Mouse (Mus musculus) small intestine, adult 2 months (tissue): ENCODE measurements at regions not wholly inside any gene's neighbourhood (a gene's known extent, or its start where the extent isn't known, plus 50 kb on each side); places are given as distances from the start of the nearest gene placed in this dataset.

Experiments
- H3K27ac ChIP-seq: fragments of 200-500 bp; 2 replicates; pipeline ENCODE4 v1.5.1; 2012; ENCODE audit warnings: low read depth, low read length, control low read depth, inconsistent platforms; ENCODE audit not compliant: insufficient read depth
- H3K27me3 ChIP-seq: fragments of 200-500 bp; 2 replicates; pipeline ENCODE4 v1.6.1; 2012; ENCODE audit warnings: mild to moderate bottlenecking, moderate library complexity, low read length, inconsistent platforms; ENCODE audit not compliant: control insufficient read depth, insufficient read depth
- H3K36me3 ChIP-seq: fragments of 200-500 bp; 2 replicates; pipeline ENCODE4 v1.6.1; 2012; ENCODE audit warnings: mild to moderate bottlenecking, low read length, control low read depth, inconsistent platforms; ENCODE audit not compliant: control insufficient read depth, insufficient read depth
- H3K4me1 ChIP-seq: fragments of 200-500 bp; 2 replicates; pipeline ENCODE4 v1.6.1; 2012; ENCODE audit warnings: low read length, inconsistent platforms, mixed read lengths; ENCODE audit not compliant: control insufficient read depth, insufficient read depth, insufficient read length
- H3K4me3 ChIP-seq: fragments of 200-500 bp; 2 replicates; pipeline ENCODE4 v1.5.1; 2012; ENCODE audit warnings: low read depth, mild to moderate bottlenecking, control low read depth, inconsistent platforms, low read length, moderate library complexity
- CTCF ChIP-seq: fragments of 200-500 bp; IDR thresholded peaks from 2 replicates; pipeline ENCODE4 v1.5.1; 2012; ENCODE audit warnings: low read depth, mild to moderate bottlenecking, control low read depth, inconsistent platforms, low read length, moderate library complexity, mixed read lengths; ENCODE audit not compliant: insufficient replicate concordance, insufficient read length; ENCODE audit errors: extremely low read depth
- POLR2A ChIP-seq: fragments of 200-500 bp; IDR thresholded peaks from 2 replicates; pipeline ENCODE4 v1.6.1; 2012; ENCODE audit warnings: low read depth, mild to moderate bottlenecking, control low read depth, inconsistent platforms, low read length, moderate library complexity
- WGBS: fragments of 180-500 bp; shearing (Covaris S2); methylation state at CpG from one replicate; pipeline ENCODE4 v1.1.7; 2018; 5-methylcytosine and 5-hydroxymethylcytosine counted together

GRCm38 (mm10) chr8:107865744-107866143, 76.7 kb upstream of the Zfhx3 start:
- H3K27ac ChIP-seq: no peak overlapping the region
- no peak overlapping the region for H3K4me3 ChIP-seq
- no peaks in the 10 kb centered on the region for H3K4me1 ChIP-seq
- no peak for TF ChIP-seq POLR2A
- no peak for TF ChIP-seq CTCF
- H3K36me3 ChIP-seq: no peaks in the 10 kb centered on the region
- 52% methylated on average over 4 of the region's 4 CpGs for WGBS
- H3K27me3 ChIP-seq: no peaks in the 10 kb centered on the region

GRCm38 (mm10) chr8:107871718-107872117, 70.7 kb upstream of the Zfhx3 start:
- H3K36me3 ChIP-seq: no peaks in the 10 kb centered on the region
- TF ChIP-seq CTCF: no peak
- no peak for TF ChIP-seq POLR2A
- H3K4me1 ChIP-seq: no peaks in the 10 kb centered on the region
- WGBS: 65% methylated on average over 15 of the region's 15 CpGs
- no peak overlapping the region for H3K4me3 ChIP-seq
- no peaks in the 10 kb centered on the region for H3K27me3 ChIP-seq
- H3K27ac ChIP-seq: no peak overlapping the region

DNA sequence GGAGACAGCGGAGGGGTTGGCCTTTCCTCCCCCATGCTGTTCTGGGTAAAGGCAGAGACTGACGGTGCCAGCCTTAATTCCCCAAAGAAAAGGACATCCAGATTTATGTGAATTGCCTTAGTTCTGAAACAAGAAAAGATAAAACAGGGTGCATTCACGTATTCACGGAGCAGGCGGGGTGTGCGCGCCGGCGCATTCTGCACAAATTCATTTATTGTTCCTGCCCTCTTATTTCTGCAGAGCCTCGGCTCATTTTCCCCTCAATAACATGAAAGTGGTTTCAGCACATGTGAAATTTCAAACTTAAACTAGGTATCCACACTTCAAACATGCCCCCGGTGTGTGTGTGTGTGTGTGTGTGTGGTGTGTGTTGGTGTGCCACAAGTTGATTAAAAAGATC, 70.3 kb upstream of the Zfhx3 start:
- Histone ChIP-seq H3K4me3 (no peak overlapping the region), H3K36me3 (no peaks in the 10 kb centered on the region), H3K27ac (no peak overlapping the region), H3K27me3 (no peaks in the 10 kb centered on the region), H3K4me1 (no peaks in the 10 kb centered on the region)
- WGBS: 74% methylated on average over 11 of the region's 11 CpGs
- TF ChIP-seq CTCF: no peak
- TF ChIP-seq POLR2A: no peak

DNA sequence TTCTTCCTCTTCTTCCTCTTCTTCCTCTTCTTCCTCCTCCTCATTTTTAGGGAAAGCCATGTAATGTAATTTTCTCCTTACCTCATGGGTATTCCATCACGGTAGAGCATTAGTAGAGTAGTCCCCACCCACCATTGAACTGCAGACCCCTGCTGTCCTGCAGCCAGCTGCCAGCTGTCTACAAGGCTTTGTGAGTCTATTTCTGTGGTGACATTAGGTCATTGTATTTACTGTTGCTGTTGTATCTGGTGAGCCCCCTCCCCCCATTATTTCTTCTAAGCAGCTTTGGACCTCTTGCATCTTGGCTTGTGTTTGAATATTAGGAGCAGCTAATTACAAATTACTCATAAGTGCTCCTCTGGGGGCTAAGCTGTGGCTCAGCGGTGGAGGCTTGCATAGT, 66.0 kb upstream of the Zfhx3 start:
- TF ChIP-seq POLR2A (no peak), CTCF (no peak)
- Histone ChIP-seq H3K4me1 (no peaks in the 10 kb centered on the region), H3K27me3 (no peaks in the 10 kb centered on the region), H3K36me3 (no peaks in the 10 kb centered on the region), H3K27ac (no peak overlapping the region), H3K4me3 (no peak overlapping the region)
- 70% methylated on average over 2 of the region's 2 CpGs for WGBS

DNA sequence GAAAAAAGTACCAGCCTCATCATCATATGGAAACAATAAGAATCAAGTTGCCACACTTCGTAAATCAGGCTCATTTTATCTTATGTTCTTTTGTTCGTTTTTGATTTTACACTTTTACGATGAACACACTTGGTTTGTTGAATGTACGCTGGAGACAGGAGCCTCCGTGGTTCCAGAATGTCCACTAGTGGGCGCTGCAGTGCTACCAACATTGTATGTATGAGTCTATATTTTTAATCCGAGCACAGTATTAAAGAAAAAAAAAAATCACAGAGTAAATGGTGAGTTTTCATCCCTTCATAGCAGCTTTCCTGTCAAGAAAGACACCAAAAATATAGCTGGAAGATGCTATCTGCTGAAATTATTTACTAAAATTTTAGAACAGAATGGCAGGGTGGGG, 60.6 kb upstream of the Zfhx3 start:
- TF ChIP-seq POLR2A (no peak), CTCF (peak; percentile 73; the same call in 1 of the 2 replicates)
- Histone ChIP-seq H3K4me1 (no peaks in the 10 kb centered on the region), H3K36me3 (no peaks in the 10 kb centered on the region), H3K27ac (no peak overlapping the region), H3K4me3 (no peak overlapping the region), H3K27me3 (no peaks in the 10 kb centered on the region)
- WGBS: 12% methylated on average over 7 of the region's 7 CpGs

DNA sequence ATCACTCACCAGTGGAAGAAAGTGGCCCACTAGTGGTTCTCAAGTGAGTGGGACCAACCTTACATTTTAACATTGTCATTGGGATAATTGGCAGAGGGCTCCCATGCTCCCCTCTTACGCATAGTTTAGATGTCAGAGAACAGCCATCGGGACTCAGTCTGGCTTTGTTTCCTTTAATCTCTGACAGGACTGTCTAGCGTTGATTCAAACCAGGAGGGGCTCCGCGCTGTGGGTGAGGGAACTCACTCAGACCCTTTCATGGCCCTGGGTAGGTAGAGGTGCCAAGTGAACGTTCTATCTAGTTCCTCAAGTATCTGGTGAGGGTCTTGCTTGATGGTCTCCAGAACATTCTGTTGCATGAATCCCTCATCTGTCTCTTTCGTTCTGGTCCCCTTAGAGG, 56.9 kb upstream of the Zfhx3 start:
- H3K27ac ChIP-seq: no peak overlapping the region
- H3K4me1 ChIP-seq: no peaks in the 10 kb centered on the region
- no peak overlapping the region for H3K4me3 ChIP-seq
- no peaks in the 10 kb centered on the region for H3K27me3 ChIP-seq
- WGBS: 61% methylated on average over 7 of the region's 7 CpGs
- H3K36me3 ChIP-seq: no peaks in the 10 kb centered on the region
- TF ChIP-seq CTCF (no peak), POLR2A (no peak)

- 59% methylated on average over 5 of the region's 5 CpGs for WGBS
- no peak overlapping the region for H3K27ac ChIP-seq
- no peaks in the 10 kb centered on the region for H3K4me1 ChIP-seq
- TF ChIP-seq POLR2A (no peak), CTCF (no peak)
- no peaks in the 10 kb centered on the region for H3K36me3 ChIP-seq
- no peaks in the 10 kb centered on the region for H3K27me3 ChIP-seq
- H3K4me3 ChIP-seq: no peak overlapping the region
These were observed 56.5 kb upstream of the Zfhx3 start for GRCm38 (mm10) chr8:107885971-107886370.

- TF ChIP-seq POLR2A (no peak), CTCF (no peak)
- H3K27me3 ChIP-seq: no peaks in the 10 kb centered on the region
- WGBS: 71% methylated on average over 19 of the region's 19 CpGs
- H3K27ac ChIP-seq: no peak overlapping the region
- H3K36me3 ChIP-seq: no peaks in the 10 kb centered on the region
- H3K4me1 ChIP-seq: no peaks in the 10 kb centered on the region
- H3K4me3 ChIP-seq: no peak overlapping the region
These were observed 55.8 kb upstream of the Zfhx3 start for GRCm38 (mm10) chr8:107886516-107887253.
